Mouse (Mus musculus) CH12.LX (cell line): ENCODE results near the gene Pmp22. TPM values are rescaled to one million over a fixed set of nuclear protein-coding genes. Genes with fewer than 3 reads are reported as not detected.

ENCODE experiments used
- DNase-seq: peaks from one replicate; pipeline ENCODE4 v3.0.0-alpha.2; 2013; ENCODE audit errors: extremely low read depth
- H3K27ac ChIP-seq: 2 replicates; pipeline ENCODE4 v1.5.1; 2012; ENCODE audit warnings: low read depth, mild to moderate bottlenecking, control low read depth, moderate library complexity; ENCODE audit not compliant: insufficient read depth
- H3K27me3 ChIP-seq: replicated peaks from 2 replicates; pipeline ENCODE3; 2012; ENCODE audit warnings: inconsistent platforms
- H3K36me3 ChIP-seq, 2 experiments: replicated peaks in 1 of 2; 2 replicates each; pipeline versions ENCODE3 to v1.6.1; 2012; ENCODE audit warnings: inconsistent platforms in 1 of 2, low read length in 1 of 2, mild to moderate bottlenecking in 1 of 2, mixed read lengths in 1 of 2, moderate library complexity in 1 of 2; ENCODE audit not compliant: control insufficient read depth in 1 of 2, insufficient read depth in 1 of 2
- H3K4me1 ChIP-seq, 2 experiments: 2 replicates each; pipeline ENCODE4 v1.6.1; 2012; ENCODE audit warnings: inconsistent platforms in 1 of 2, moderate library complexity in 1 of 2; ENCODE audit not compliant: insufficient read depth in 2 of 2, control insufficient read depth in 1 of 2
- H3K4me2 ChIP-seq: 2 replicates; pipeline ENCODE4 v1.6.1; 2012; ENCODE audit warnings: low read depth, mild to moderate bottlenecking, control low read depth; ENCODE audit not compliant: poor library complexity, insufficient read depth, severe bottlenecking
- H3K4me3 ChIP-seq, 3 experiments: fragments of 150-350 bp in 1 of 3; sonication (generic) in 1 of 3; replicated peaks in 1 of 3; 2 replicates each; pipeline versions ENCODE3 to v1.5.1; 2011 to 2012; ENCODE audit warnings: low read depth in 2 of 3, low read length in 2 of 3, mild to moderate bottlenecking in 2 of 3, moderate library complexity in 2 of 3, control low read depth in 1 of 3, improper control_type of control experiment in 1 of 3, inconsistent platforms in 1 of 3, mixed read lengths in 1 of 3; ENCODE audit not compliant: poor library complexity in 1 of 3
- H3K79me2 ChIP-seq: replicated peaks from 2 replicates; pipeline ENCODE4 v1.6.1; 2012; ENCODE audit warnings: mild to moderate bottlenecking, moderate library complexity; ENCODE audit not compliant: control insufficient read depth, poor library complexity, insufficient read depth, severe bottlenecking; ENCODE audit errors: extremely low read depth
- H3K9ac ChIP-seq: 2 replicates; pipeline ENCODE4 v1.6.1; 2012; ENCODE audit warnings: low read depth, mild to moderate bottlenecking, control low read depth, moderate library complexity; ENCODE audit not compliant: insufficient read depth
- H3K9me3 ChIP-seq: replicated peaks from 2 replicates; pipeline ENCODE3; 2012; ENCODE audit warnings: low read length, inconsistent platforms, mixed read lengths
- BHLHE40 ChIP-seq: IDR thresholded peaks from 2 replicates; pipeline ENCODE4 v1.6.1; 2011; ENCODE audit warnings: mild to moderate bottlenecking, low read depth, low read length, improper control_type of control experiment
- CHD1 ChIP-seq: IDR thresholded peaks from 2 replicates; pipeline ENCODE4 v1.6.1; 2012; ENCODE audit warnings: low read depth, low read length, improper control_type of control experiment, inconsistent platforms
- CHD2 ChIP-seq: IDR thresholded peaks from 2 replicates; pipeline ENCODE4 v1.6.1; 2011; ENCODE audit warnings: low read length, improper control_type of control experiment
- CTCF ChIP-seq, 2 experiments: IDR thresholded peaks in 1 of 2; conservative IDR thresholded peaks in 1 of 2; 2 replicates each; pipeline ENCODE4 v1.5.1; 2011 to 2012; ENCODE audit warnings: low read depth in 2 of 2, low read length in 2 of 2, improper control_type of control experiment in 1 of 2, inconsistent platforms in 1 of 2, mild to moderate bottlenecking in 1 of 2, moderate library complexity in 1 of 2
- ETS1 ChIP-seq: conservative IDR thresholded peaks from 2 replicates; pipeline ENCODE4 v1.6.1; 2012; ENCODE audit warnings: low read depth, mild to moderate bottlenecking, inconsistent platforms, low read length, improper control_type of control experiment, moderate library complexity
- IRF4 ChIP-seq: IDR thresholded peaks from 2 replicates; pipeline ENCODE4 v1.6.1; 2014; ENCODE audit warnings: low read depth, mild to moderate bottlenecking, inconsistent platforms, low read length, improper control_type of control experiment
- MAX ChIP-seq: IDR thresholded peaks from 2 replicates; pipeline ENCODE4 v1.6.1; 2011; ENCODE audit warnings: low read length, improper control_type of control experiment
- MEF2A ChIP-seq: IDR thresholded peaks from 2 replicates; pipeline ENCODE4 v1.6.1; 2014; ENCODE audit warnings: low read depth, mild to moderate bottlenecking, inconsistent platforms, low read length, improper control_type of control experiment, borderline replicate concordance
- MXI1 ChIP-seq: IDR thresholded peaks from 2 replicates; pipeline ENCODE4 v1.6.1; 2011; ENCODE audit warnings: mild to moderate bottlenecking, low read depth, low read length, improper control_type of control experiment
- MYC ChIP-seq: IDR thresholded peaks from 2 replicates; pipeline ENCODE4 v1.6.1; 2011; ENCODE audit warnings: low read depth, mild to moderate bottlenecking, improper control_type of control experiment, low read length
- NELFE ChIP-seq: IDR thresholded peaks from 2 replicates; pipeline ENCODE4 v1.6.1; 2011; ENCODE audit warnings: low read depth, low read length, improper control_type of control experiment
- NRF1 ChIP-seq: IDR thresholded peaks from 2 replicates; pipeline ENCODE4 v1.6.1; 2014; ENCODE audit warnings: low read depth, mild to moderate bottlenecking, inconsistent platforms, low read length, improper control_type of control experiment, moderate library complexity
- POLR2AphosphoS2 ChIP-seq: IDR thresholded peaks from 2 replicates; pipeline ENCODE4 v1.6.1; 2011; ENCODE audit warnings: low read depth, low read length, improper control_type of control experiment
- RAD21 ChIP-seq: IDR thresholded peaks from 2 replicates; pipeline ENCODE4 v1.6.1; 2011; ENCODE audit warnings: low read depth, mild to moderate bottlenecking, low read length, improper control_type of control experiment, moderate library complexity
- SMC3 ChIP-seq: IDR thresholded peaks from 2 replicates; pipeline ENCODE4 v1.6.1; 2011; ENCODE audit warnings: low read depth, low read length, improper control_type of control experiment
- USF1 ChIP-seq: IDR thresholded peaks from 2 replicates; pipeline ENCODE4 v1.6.1; 2014; ENCODE audit warnings: low read depth, mild to moderate bottlenecking, inconsistent platforms, low read length, improper control_type of control experiment
- USF2 ChIP-seq: conservative IDR thresholded peaks from 2 replicates; pipeline ENCODE4 v1.6.1; 2011; ENCODE audit warnings: low read depth, low read length, improper control_type of control experiment
- ZC3H11A ChIP-seq: IDR thresholded peaks from 2 replicates; pipeline ENCODE4 v1.6.1; 2012; ENCODE audit warnings: low read depth, mild to moderate bottlenecking, inconsistent platforms, low read length, improper control_type of control experiment
- ZKSCAN1 ChIP-seq: IDR thresholded peaks from 2 replicates; pipeline ENCODE4 v1.6.1; 2012; ENCODE audit warnings: low read depth, inconsistent platforms, low read length, improper control_type of control experiment, borderline replicate concordance
- dilution Hi-C: fragments of 300-500 bp; cut with MboI; formaldehyde crosslinking; loops from 2 replicates; pipeline ENCODE4 v1.14.3; 2020; ENCODE audit warnings: low sequenced_read_pairs; ENCODE audit not compliant: extremely low pct_unique_long_range_greater_than_20kb, extremely low pct_ligation_motif_present
- in situ Hi-C: fragments of 300-500 bp; cut with MboI; formaldehyde crosslinking; loops from 3 replicates; pipeline ENCODE4 v1.14.3; 2019; ENCODE audit warnings: low sequenced_read_pairs, low pct_ligation_motif_present, low pct_unique_long_range_greater_than_20kb, mixed read lengths
- polyA plus RNA-seq: library from polyadenylated mRNA; unstranded; fragments of >175 nt; gene quantifications from 2 replicates; pipeline ENCODE4 v1.2.1, GENCODE M21; 2012; ENCODE audit warnings: low read depth; ENCODE audit not compliant: insufficient read length
- total RNA-seq, 2 experiments: library from RNA; depleted of rRNA; stranded (reverse); fragments of 300-350 nt in 1 of 2; fragments of >200 nt in 1 of 2; gene quantifications; 2 replicates each; pipeline ENCODE4 v1.2.3; 2012 to 2014

Gene Pmp22
- total and polyA plus RNA-seq, 3 experiments: not detected

- no peak overlapping the region for H3K4me3 ChIP-seq
- no peak overlapping the region for H3K27ac ChIP-seq
- dilution Hi-C loops: no loop called here
- H3K9me3 ChIP-seq: no peaks in the 10 kb centered on the region
- no peaks in the 10 kb centered on the region for H3K79me2 ChIP-seq
- no peaks in the 10 kb centered on the region for H3K36me3 ChIP-seq
- no peak overlapping the region for H3K4me2 ChIP-seq
- no peaks in the 10 kb centered on the region for H3K27me3 ChIP-seq
- peaks cover 7 to 32% of the 10 kb centered on the region in 2 experiments; a peak in 3 of 4 replicates for H3K4me1 ChIP-seq
- TF ChIP-seq ZC3H11A: no peak
- peak; percentile 56; the same call in 1 of the 2 replicates for TF ChIP-seq USF1
- no peak for TF ChIP-seq CHD2
- TF ChIP-seq IRF4: peak; percentile 22; the same call in 1 of the 2 replicates
- TF ChIP-seq BHLHE40: peak; percentile 53
- peak; percentile 72; the same call in 1 of the 2 replicates for TF ChIP-seq MYC
- TF ChIP-seq MXI1: peak; percentile 37; the same call in 1 of the 2 replicates
- peak; percentile 89 for TF ChIP-seq MAX
- TF ChIP-seq USF2: peak; percentile 52
- TF ChIP-seq RAD21: no peak
- 0 out of 2 replicates have a peak, but pooled peaks have one; percentile 14 for TF ChIP-seq ETS1
- TF ChIP-seq, all 38 proteins: peak for 8
- in situ Hi-C loops: no loop called here
- peak; percentile 62 for DNase-seq
- no peak overlapping the region for H3K9ac ChIP-seq
Measured at GRCm38 (mm10) chr11:63163986-63164682, 35.4 kb downstream of the Pmp22 start.

DNA sequence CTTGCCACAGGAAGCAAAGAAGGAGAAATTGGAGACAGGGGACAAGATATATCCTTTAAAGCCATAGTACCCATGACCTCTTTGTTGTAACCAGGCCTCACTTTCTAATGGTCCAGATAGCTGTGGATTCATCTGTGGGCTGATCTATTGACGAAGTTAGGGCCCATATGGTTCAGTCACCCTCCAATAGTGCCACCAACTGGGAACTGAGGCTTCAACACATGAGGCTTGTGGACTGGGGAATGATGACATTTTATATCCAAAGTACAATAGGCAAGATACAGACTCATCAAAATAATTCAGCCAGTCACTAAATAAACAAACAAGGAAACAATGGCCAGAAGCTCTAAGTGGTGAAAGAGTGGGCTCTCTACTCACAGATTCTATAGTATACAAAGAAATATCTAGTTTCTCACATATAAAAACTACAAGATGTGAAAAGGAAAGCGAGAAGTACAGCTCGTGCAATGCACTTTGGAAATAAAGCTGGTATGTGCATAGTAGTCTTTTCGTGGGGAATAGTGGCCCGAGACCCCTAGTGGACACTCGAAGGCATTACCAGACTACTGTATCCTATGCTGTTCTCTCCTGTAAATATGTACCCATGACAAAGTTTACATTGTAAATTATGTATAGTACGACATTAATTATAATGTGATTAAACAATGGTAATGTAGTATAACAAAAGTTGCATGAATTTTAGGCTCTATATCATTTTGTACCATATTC, 36.1 kb downstream of the Pmp22 start:
- dilution Hi-C loops: no loop called here
- no peaks in the 10 kb centered on the region for H3K9me3 ChIP-seq
- no peak overlapping the region for H3K4me3 ChIP-seq
- no peaks in the 10 kb centered on the region for H3K27me3 ChIP-seq
- peaks cover 7 to 32% of the 10 kb centered on the region in 2 experiments; a peak in 3 of 4 replicates for H3K4me1 ChIP-seq
- peak; percentile 55 for DNase-seq
- no peaks in the 10 kb centered on the region for H3K79me2 ChIP-seq
- in situ Hi-C loops: no loop called here
- H3K4me2 ChIP-seq: no peak overlapping the region
- H3K27ac ChIP-seq: no peak overlapping the region
- no peak overlapping the region for H3K9ac ChIP-seq
- TF ChIP-seq IRF4 (peak; percentile 46; the same call in 1 of the 2 replicates), SMC3 (peak; percentile 70), ZKSCAN1 (peak; percentile 61), POLR2AphosphoS2 (no peak), CHD2 (0 out of 2 replicates have a peak, but pooled peaks have one; percentile 35), CHD1 (no peak), RAD21 (peak; percentile 62), BHLHE40 (peak; percentile 27; the same call in 1 of the 2 replicates), MYC (peak; percentile 31; the same call in 1 of the 2 replicates), NRF1 (no peak), CTCF (conservative IDR thresholded peaks at IDR 0.05 in 1 of 2, IDR thresholded peaks at IDR 0.05 in 1 of 2; ENCODE audit: low read depth in 2 of 2, low read length in 2 of 2) (peak; percentile 84 to 88; a peak in 3 of 4 replicates), MEF2A (0 out of 2 replicates have a peak, but pooled peaks have one; percentile 30), NELFE (peak; percentile 48; the same call in 1 of the 2 replicates)
- H3K36me3 ChIP-seq: no peaks in the 10 kb centered on the region
